Mouse (Mus musculus) mammary gland, adult 2 months (tissue): Measurements from ENCODE around the gene 1700003F12Rik. TPM values are rescaled to one million over a fixed set of nuclear protein-coding genes. Genes with fewer than 3 reads are reported as not detected.

Experiments used
- polyA plus RNA-seq: library from polyadenylated mRNA; depleted of rRNA; stranded (reverse); fragments of >200 nt; gene quantifications from 2 replicates; pipeline ENCODE4 v1.2.3, GENCODE M21; 2012; ENCODE audit warnings: low replicate concordance; rRNA removed

1700003F12Rik gene
- 0.45 and 2.6 TPM in 2 replicates for polyA plus RNA-seq

GRCm38 (mm10) chr2:154546711-154547110 is at the start of gene 1700003F12Rik:
1700003F12Rik (plus strand) TSS chr2:154547085.

GRCm38 (mm10) chr2:154551476-154551875 is 4.6 kb downstream of the 1700003F12Rik start, which contains the start of gene Actl10:
Actl10 (plus strand) TSS chr2:154551776.

GRCm38 (mm10) chr2:154558264-154559039 is 11.6 kb downstream of the 1700003F12Rik start, which contains the start of gene Necab3:
Necab3 (minus strand) TSS chr2:154558890.

GRCm38 (mm10) chr2:154569836-154570286 is 23.0 kb downstream of the 1700003F12Rik start, which contains the start of gene E2f1:
E2f1 (minus strand) TSS chr2:154569892.

Other genes with a start within 250 kb of the 1700003F12Rik start
- gene Bpifb9b, start 239.9 kb upstream of the 1700003F12Rik start, polyA plus RNA-seq, result not detected in 2 replicates
- gene Cdk5rap1, start 174.1 kb upstream of the 1700003F12Rik start, polyA plus RNA-seq, result 5.8 and 12.7 TPM in 2 replicates
- gene Snta1, start 139.0 kb upstream of the 1700003F12Rik start, polyA plus RNA-seq, result 30.3 and 42.6 TPM in 2 replicates
- 10.9 and 12.3 TPM in 2 replicates for gene Cbfa2t2, start 110.6 kb upstream of the 1700003F12Rik start, polyA plus RNA-seq
- gene Actl10, start 4.7 kb downstream of the 1700003F12Rik start, polyA plus RNA-seq, result 0.14 TPM in 1 of 2 replicates, not detected in the other
- gene Necab3, start 11.8 kb downstream of the 1700003F12Rik start, polyA plus RNA-seq, result 4.3 and 5.1 TPM in 2 replicates
- 5.8 and 8.5 TPM in 2 replicates for gene E2f1, start 22.8 kb downstream of the 1700003F12Rik start, polyA plus RNA-seq
- gene Pxmp4, start 56.6 kb downstream of the 1700003F12Rik start, polyA plus RNA-seq, result 72.3 and 84.3 TPM in 2 replicates
- 6.2 and 7.6 TPM in 2 replicates for gene Zfp341, start 66.2 kb downstream of the 1700003F12Rik start, polyA plus RNA-seq
- 1.5 and 2.1 TPM in 2 replicates for gene 4930519P11Rik, start 66.4 kb downstream of the 1700003F12Rik start, polyA plus RNA-seq
- 63.7 and 64.4 TPM in 2 replicates for gene Chmp4b, start 104.6 kb downstream of the 1700003F12Rik start, polyA plus RNA-seq
- not detected in 2 replicates for gene Gm14214, start 222.9 kb downstream of the 1700003F12Rik start, polyA plus RNA-seq
- 137 and 220 TPM in 2 replicates for gene Raly, start 244.0 kb downstream of the 1700003F12Rik start, polyA plus RNA-seq
- 0.60 TPM in 1 of 2 replicates, not detected in the other for gene a, start 244.3 kb downstream of the 1700003F12Rik start, polyA plus RNA-seq